Mouse (Mus musculus) kidney, postnatal 14 days (tissue): ENCODE measurements around the gene Nup107.
"Not testable (repeated sequence)": the region's sequence is repeated elsewhere in the genome, so short reads cannot be mapped to it uniquely, and the experiment has no call there.

Experiments
- DNase-seq: peaks from one replicate; pipeline ENCODE4 v3.0.0; 2022; ENCODE audit warnings: mixed read lengths

Gene Nup107

GRCm38 (mm10) chr10:117749050-117749686 lies 43.3 kb downstream of the Nup107 start:
- DNase-seq, result no peak

- DNase-seq, result peak; percentile 68
Measured at GRCm38 (mm10) chr10:117748276-117749049, 44.0 kb downstream of the Nup107 start.

GRCm38 (mm10) chr10:117747711-117748110 lies 44.8 kb downstream of the Nup107 start:
- no peak for DNase-seq

DNA sequence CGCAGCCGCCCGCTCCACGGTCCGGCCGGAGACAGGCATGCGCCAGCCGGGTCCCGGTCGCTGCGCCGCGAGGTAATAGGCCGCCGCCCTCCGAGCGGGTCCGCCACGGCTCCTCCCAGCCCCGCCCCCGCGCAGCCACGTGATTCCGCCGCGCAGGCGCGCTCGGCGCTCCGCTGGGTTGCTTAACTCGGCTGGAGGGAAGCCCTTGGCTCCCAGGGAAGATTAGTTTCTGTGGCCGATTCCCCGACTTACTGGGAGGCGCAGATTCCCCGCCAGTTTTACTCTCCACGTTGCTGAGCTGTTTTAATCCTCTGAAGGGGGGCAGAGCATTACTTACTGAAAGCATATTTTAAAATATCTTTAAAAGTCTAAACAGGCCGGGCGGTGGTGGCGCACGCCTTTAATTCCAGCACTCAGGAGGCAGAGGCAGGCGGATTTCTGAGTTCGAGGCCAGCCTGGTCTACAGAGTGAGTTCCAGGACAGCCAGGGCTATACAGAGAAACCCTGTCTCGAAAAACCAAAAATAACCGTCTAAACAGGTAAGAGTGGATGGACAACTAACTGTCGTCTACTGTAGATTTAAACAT lies 46.1 kb downstream of the Nup107 start, which contains the start of gene Slc35e3:
Slc35e3 (minus strand) TSS at position 69 of the 587 bp plus-strand sequence.
- DNase-seq, result peak; percentile 97

DNA sequence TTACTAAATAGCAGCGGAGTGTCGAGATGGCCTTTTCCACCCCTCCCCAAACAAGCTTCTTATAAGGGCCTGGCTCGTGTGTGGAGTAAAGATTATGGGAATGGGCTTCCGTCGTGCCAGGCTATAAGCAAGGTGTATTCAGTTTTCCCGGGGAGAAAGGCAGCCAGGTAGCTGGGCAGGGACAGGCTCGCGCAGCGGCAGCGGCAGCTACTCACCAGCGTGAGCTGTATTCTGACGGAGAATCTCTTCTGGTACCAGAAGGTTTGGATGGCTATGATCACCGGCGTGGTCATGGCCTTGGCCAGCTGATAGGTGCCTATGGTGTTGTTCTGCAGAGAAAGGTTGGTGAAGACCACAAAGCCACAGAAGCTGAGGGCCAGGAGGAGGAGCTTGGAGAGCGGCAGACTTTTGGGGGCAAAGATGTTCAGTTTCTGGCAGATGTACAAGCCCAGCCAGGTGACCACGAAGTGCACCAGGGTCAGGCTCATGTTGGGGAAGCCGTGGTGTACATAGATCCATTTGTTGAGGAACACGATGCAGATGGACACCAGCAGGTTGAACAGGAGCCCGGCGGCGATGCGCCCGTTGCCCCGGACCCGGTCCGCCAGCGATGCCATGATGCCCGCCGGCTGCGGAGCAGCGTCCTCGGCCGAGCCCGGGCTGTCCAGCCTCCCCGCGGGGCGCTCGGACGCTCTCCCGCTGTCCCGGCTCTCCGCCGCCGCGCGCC lies 46.8 kb downstream of the Nup107 start:
- DNase-seq, result peak; percentile 23

DNA sequence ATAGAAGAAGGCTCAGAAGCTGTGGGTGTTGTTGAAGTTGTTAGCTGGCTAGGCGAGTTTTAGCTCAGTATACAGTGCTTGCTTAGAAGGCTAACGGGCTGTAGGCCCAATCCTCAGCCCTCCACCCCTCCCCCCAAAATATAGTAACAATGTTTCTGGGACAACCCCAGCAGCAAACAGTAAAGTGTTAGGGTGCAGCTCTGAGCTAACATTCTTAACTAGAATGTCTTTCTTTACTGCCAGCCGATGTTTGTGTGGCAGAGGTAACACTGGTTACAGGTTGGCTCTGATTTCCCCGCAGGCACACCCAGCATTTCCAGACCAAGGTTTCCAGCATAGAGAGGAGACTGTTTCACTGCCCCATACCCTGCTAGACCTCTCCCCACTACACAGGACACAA lies 48.6 kb downstream of the Nup107 start:
- no peak for DNase-seq

DNA sequence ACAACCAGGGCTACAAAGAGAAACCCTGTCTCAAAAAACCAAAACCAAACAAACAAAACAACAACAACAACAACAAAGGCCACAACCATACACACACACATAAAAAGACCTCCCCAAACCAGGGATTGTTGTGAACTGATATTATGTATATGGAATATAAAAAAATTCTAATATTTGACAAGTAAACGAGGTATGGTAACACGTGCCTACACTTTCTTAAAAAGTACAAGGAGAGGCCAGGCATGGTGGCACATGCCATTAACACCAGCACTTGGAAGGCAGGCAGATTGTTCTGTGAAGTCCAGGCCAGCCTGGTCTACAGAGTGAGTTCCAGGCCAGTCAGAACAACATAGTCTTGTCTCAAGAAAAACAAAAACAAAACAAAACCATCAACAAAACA lies 49.3 kb downstream of the Nup107 start:
- DNase-seq, result no peak

GRCm38 (mm10) chr10:117742618-117743017 lies 49.9 kb downstream of the Nup107 start:
- no peak for DNase-seq

- no peak for DNase-seq
Measured at GRCm38 (mm10) chr10:117741698-117742475, 50.6 kb downstream of the Nup107 start.

DNA sequence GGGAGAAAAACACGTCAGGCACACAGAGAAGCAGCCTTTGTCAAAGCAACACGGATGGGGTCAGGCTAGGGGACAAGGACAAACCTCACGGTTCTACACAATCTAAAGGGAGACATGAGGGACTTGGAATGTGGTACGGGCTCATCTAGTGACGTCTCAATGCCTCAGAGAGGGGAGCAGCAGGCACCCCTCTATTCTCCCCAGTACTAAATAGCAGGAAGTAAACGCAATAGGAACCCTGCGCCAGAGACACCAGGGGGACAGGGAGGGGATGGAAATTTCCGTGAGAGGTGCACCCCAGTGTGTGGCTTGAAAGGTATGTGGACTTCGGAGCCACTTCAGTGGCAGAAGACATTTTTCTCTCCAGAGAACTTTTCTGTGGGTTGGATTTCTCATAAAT lies 51.6 kb downstream of the Nup107 start:
- DNase-seq, result no peak

GRCm38 (mm10) chr10:117740171-117740570 lies 52.3 kb downstream of the Nup107 start:
- DNase-seq, result no peak

GRCm38 (mm10) chr10:117739648-117739948 lies 52.9 kb downstream of the Nup107 start:
- no peak for DNase-seq

DNA sequence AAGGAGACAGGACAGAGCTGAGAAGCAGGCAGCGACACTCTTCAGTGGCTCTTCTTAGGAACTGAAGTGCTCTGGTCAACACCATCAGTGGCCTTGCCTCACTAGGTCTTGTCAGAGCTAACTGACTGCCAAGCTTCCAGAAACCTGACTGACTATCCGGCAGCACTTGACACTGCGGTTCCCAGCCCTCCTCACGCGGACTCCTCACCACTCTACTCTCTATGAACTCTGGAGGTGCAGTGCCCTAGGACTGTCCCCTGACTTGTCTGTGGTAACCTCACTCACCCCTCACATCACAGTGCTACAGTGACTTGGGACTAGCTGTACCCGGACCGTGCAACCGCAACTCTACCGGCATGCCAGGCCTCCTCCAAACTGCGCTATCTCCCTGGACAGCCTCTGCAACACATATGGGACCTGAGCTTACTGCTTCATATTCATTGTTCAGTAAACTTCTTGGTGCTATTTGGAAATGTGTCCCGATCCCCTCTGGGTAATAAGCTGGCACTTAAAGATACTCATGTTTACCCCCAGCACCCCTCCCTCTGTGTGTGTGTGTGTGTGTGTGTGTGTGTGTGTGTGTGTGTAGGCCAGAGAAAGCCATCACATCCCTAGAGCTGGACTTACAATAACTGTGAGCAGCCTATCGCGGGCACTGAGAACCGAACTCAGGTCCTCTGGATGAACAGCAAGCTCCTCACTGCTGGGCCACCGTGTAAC lies 53.4 kb downstream of the Nup107 start:
- no peak for DNase-seq

- no peak for DNase-seq
Measured at GRCm38 (mm10) chr10:117738140-117738921, 54.2 kb downstream of the Nup107 start.

- DNase-seq, result not testable (repeated sequence)
Measured at GRCm38 (mm10) chr10:117737498-117737897, 55.0 kb downstream of the Nup107 start.

GRCm38 (mm10) chr10:117737075-117737474 lies 55.4 kb downstream of the Nup107 start:
- peak; percentile 29 for DNase-seq

DNA sequence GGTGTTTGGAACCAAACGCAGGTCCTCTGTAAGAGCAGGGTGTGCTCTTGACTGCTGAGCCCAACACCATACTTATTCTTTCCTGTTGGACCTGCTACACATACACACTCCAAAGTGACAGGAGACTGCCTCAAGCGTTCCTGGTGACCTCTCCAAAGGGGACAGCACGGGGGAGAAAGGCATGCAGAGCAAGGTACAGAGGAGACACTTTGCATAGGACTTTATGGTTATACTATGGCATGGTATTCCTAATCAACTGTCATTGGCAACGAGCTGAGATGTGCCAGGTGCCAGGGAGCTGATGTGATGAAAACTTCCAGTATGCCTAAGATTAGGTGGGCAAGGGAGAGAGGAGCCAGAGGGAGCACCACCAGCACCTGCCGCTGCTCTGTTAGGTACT lies 55.9 kb downstream of the Nup107 start:
- no peak for DNase-seq

- DNase-seq, result not testable (repeated sequence)
Measured at GRCm38 (mm10) chr10:117735396-117735795, 57.1 kb downstream of the Nup107 start.

- DNase-seq, result peak; percentile 43
Measured at GRCm38 (mm10) chr10:117734104-117734852, 58.2 kb downstream of the Nup107 start.

DNA sequence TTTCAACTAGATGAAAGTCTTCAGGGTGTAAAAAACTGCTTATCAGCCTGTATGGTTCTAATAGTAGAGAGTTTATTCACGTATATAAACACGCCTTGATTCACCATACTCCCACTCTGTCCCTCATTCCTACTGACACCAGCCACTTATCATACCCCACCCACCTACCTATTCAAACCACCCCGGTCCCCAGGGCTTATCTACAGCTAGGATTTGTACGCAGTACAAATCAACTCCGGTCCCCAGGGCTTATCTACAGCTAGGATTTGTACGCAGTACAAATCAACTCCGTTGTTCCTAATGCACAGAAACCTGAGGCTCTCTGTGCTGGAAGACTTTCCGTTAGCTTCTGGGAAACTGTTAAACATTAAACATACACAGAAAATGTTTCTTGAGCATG lies 58.9 kb downstream of the Nup107 start:
- not testable (repeated sequence) for DNase-seq
